Mouse (Mus musculus) limb, embryonic 10.5 days (tissue): Measurements from ENCODE around the gene Man1c1. TPM values are rescaled to one million over a fixed set of nuclear protein-coding genes. Genes with fewer than 3 reads are reported as not detected.

Experiments
- DNase-seq: peaks from one replicate; pipeline ENCODE4 v3.0.0-alpha.2; 2017; ENCODE audit warnings: low spot score
- H3K27ac ChIP-seq: fragments of 300-500 bp; sonication (generic); 2 replicates; pipeline ENCODE4 v1.5.1; 2016; ENCODE audit warnings: mild to moderate bottlenecking
- H3K27me3 ChIP-seq: fragments of 300-500 bp; sonication (generic); 2 replicates; pipeline ENCODE4 v1.6.1; 2016; ENCODE audit warnings: low read depth, mild to moderate bottlenecking; ENCODE audit not compliant: poor library complexity, severe bottlenecking
- H3K36me3 ChIP-seq: fragments of 300-500 bp; sonication (generic); 2 replicates; pipeline ENCODE4 v1.6.1; 2016; ENCODE audit warnings: mild to moderate bottlenecking, moderate library complexity
- H3K4me1 ChIP-seq: fragments of 300-500 bp; sonication (generic); 2 replicates; pipeline ENCODE4 v1.6.1; 2016
- H3K4me3 ChIP-seq: fragments of 300-500 bp; sonication (generic); 2 replicates; pipeline ENCODE4 v1.5.1; 2016; ENCODE audit warnings: mild to moderate bottlenecking, moderate library complexity
- H3K9me3 ChIP-seq: fragments of 300-500 bp; sonication (generic); replicated peaks from 2 replicates; pipeline ENCODE4 v1.6.1; 2016; ENCODE audit warnings: mild to moderate bottlenecking
- WGBS: fragments of 180-500 bp; shearing (Covaris S2); methylation state at CpG from one replicate; pipeline ENCODE4 v1.1.7; 2016; 5-methylcytosine and 5-hydroxymethylcytosine counted together
- polyA plus RNA-seq: library from polyadenylated mRNA; unstranded; fragments of >200 nt; fragmentation: Nextera tagmentation; extraction: Ambion mirVana; gene quantifications from 2 replicates; pipeline ENCODE4 v1.2.1, GENCODE M21; 2016

Gene Man1c1
- polyA plus RNA-seq, 1 experiment from 2014 or later: 2.0 TPM

- Histone ChIP-seq H3K9me3 (no peaks in the 10 kb centered on the region), H3K4me3 (no peak overlapping the region), H3K36me3 (no peaks in the 10 kb centered on the region), H3K4me1 (peaks cover 13% of the 10 kb centered on the region; the same call in 1 of the 2 replicates), H3K27ac (no peak overlapping the region), H3K27me3 (peaks cover 1% of the 10 kb centered on the region; the same call in 1 of the 2 replicates)
- DNase-seq: no peak
- 93% methylated on average over 7 of the region's 7 CpGs for WGBS
These were observed 118.0 kb downstream of the Man1c1 start for GRCm38 (mm10) chr4:134586126-134586525.

- Histone ChIP-seq H3K27me3 (peaks cover 12% of the 10 kb centered on the region; the same call in 1 of the 2 replicates), H3K4me1 (peaks cover 29% of the 10 kb centered on the region), H3K9me3 (no peaks in the 10 kb centered on the region), H3K36me3 (no peaks in the 10 kb centered on the region), H3K4me3 (no peak overlapping the region), H3K27ac (no peak overlapping the region)
- WGBS: 77% methylated on average over 3 of the region's 3 CpGs
- no peak for DNase-seq
These were observed 120.6 kb downstream of the Man1c1 start for GRCm38 (mm10) chr4:134583513-134583912.

GRCm38 (mm10) chr4:134581365-134581764, 122.7 kb downstream of the Man1c1 start:
- Histone ChIP-seq H3K4me1 (peaks cover 25% of the 10 kb centered on the region), H3K9me3 (no peaks in the 10 kb centered on the region), H3K36me3 (no peaks in the 10 kb centered on the region), H3K4me3 (no peak overlapping the region), H3K27ac (no peak overlapping the region), H3K27me3 (peaks cover 13% of the 10 kb centered on the region; the same call in 1 of the 2 replicates)
- DNase-seq: no peak
- 67% methylated on average over 8 of the region's 8 CpGs for WGBS

- Histone ChIP-seq H3K9me3 (no peaks in the 10 kb centered on the region), H3K27me3 (peaks cover 13% of the 10 kb centered on the region; the same call in 1 of the 2 replicates), H3K27ac (no peak overlapping the region), H3K4me3 (no peak overlapping the region), H3K36me3 (no peaks in the 10 kb centered on the region), H3K4me1 (peaks cover 30% of the 10 kb centered on the region)
- 75% methylated on average over 15 of the region's 15 CpGs for WGBS
- no peak for DNase-seq
These were observed 123.5 kb downstream of the Man1c1 start for GRCm38 (mm10) chr4:134580351-134581148.

GRCm38 (mm10) chr4:134579620-134580019, 124.5 kb downstream of the Man1c1 start:
- Histone ChIP-seq H3K27me3 (peaks cover 13% of the 10 kb centered on the region; the same call in 1 of the 2 replicates), H3K27ac (peak overlapping the region; percentile 33), H3K36me3 (no peaks in the 10 kb centered on the region), H3K4me1 (peaks cover 34% of the 10 kb centered on the region), H3K4me3 (peak overlapping the region; percentile 24), H3K9me3 (no peaks in the 10 kb centered on the region)
- 30% methylated on average over 5 of the region's 5 CpGs for WGBS
- no peak for DNase-seq

- peaks cover 13% of the 10 kb centered on the region; the same call in 1 of the 2 replicates for H3K27me3 ChIP-seq
- no peak for DNase-seq
- peak overlapping the region; percentile 24 for H3K4me3 ChIP-seq
- H3K9me3 ChIP-seq: no peaks in the 10 kb centered on the region
- peak overlapping the region; percentile 33 for H3K27ac ChIP-seq
- peaks cover 34% of the 10 kb centered on the region for H3K4me1 ChIP-seq
- no peaks in the 10 kb centered on the region; the same call in 1 of the 2 replicates for H3K36me3 ChIP-seq
- 6% methylated on average over 11 of the region's 11 CpGs for WGBS
These were observed 124.9 kb downstream of the Man1c1 start for GRCm38 (mm10) chr4:134579212-134579611.

GRCm38 (mm10) chr4:134578407-134578806, 125.7 kb downstream of the Man1c1 start:
- Histone ChIP-seq H3K27me3 (peaks cover 13% of the 10 kb centered on the region; the same call in 1 of the 2 replicates), H3K4me1 (peaks cover 34% of the 10 kb centered on the region), H3K27ac (0 out of 2 replicates have a peak overlapping the region, but pooled peaks have one; percentile 33), H3K4me3 (no peak overlapping the region), H3K9me3 (no peaks in the 10 kb centered on the region), H3K36me3 (no peaks in the 10 kb centered on the region; the same call in 1 of the 2 replicates)
- no peak for DNase-seq
- WGBS: 77% methylated on average over 5 of the region's 5 CpGs

GRCm38 (mm10) chr4:134577281-134577680, 126.8 kb downstream of the Man1c1 start:
- no peak overlapping the region for H3K4me3 ChIP-seq
- WGBS: 56% methylated on average over 2 of the region's 2 CpGs
- no peak overlapping the region for H3K27ac ChIP-seq
- H3K27me3 ChIP-seq: peaks cover 13% of the 10 kb centered on the region; the same call in 1 of the 2 replicates
- no peaks in the 10 kb centered on the region; the same call in 1 of the 2 replicates for H3K36me3 ChIP-seq
- peaks cover 34% of the 10 kb centered on the region for H3K4me1 ChIP-seq
- DNase-seq: no peak
- no peaks in the 10 kb centered on the region for H3K9me3 ChIP-seq

GRCm38 (mm10) chr4:134575486-134575885, 128.6 kb downstream of the Man1c1 start:
- no peaks in the 10 kb centered on the region; the same call in 1 of the 2 replicates for H3K36me3 ChIP-seq
- H3K27ac ChIP-seq: no peak overlapping the region
- WGBS: 25% methylated on average over 11 of the region's 11 CpGs
- no peak overlapping the region for H3K4me3 ChIP-seq
- peaks cover 10% of the 10 kb centered on the region; the same call in 1 of the 2 replicates for H3K27me3 ChIP-seq
- no peaks in the 10 kb centered on the region for H3K9me3 ChIP-seq
- peaks cover 27% of the 10 kb centered on the region for H3K4me1 ChIP-seq
- DNase-seq: no peak

GRCm38 (mm10) chr4:134572449-134573300, 131.4 kb downstream of the Man1c1 start:
- H3K4me1 ChIP-seq: peaks cover 11% of the 10 kb centered on the region
- H3K36me3 ChIP-seq: no peaks in the 10 kb centered on the region; the same call in 1 of the 2 replicates
- DNase-seq: no peak
- peaks cover 10% of the 10 kb centered on the region; the same call in 1 of the 2 replicates for H3K27me3 ChIP-seq
- H3K9me3 ChIP-seq: no peaks in the 10 kb centered on the region
- no peak overlapping the region for H3K27ac ChIP-seq
- no peak overlapping the region for H3K4me3 ChIP-seq
- WGBS: 83% methylated on average over 24 of the region's 24 CpGs

- DNase-seq: no peak
- Histone ChIP-seq H3K4me1 (peaks cover 14% of the 10 kb centered on the region), H3K9me3 (no peaks in the 10 kb centered on the region), H3K4me3 (no peak overlapping the region), H3K27me3 (peaks cover 16% of the 10 kb centered on the region; the same call in 1 of the 2 replicates), H3K36me3 (no peaks in the 10 kb centered on the region; the same call in 1 of the 2 replicates), H3K27ac (no peak overlapping the region; the same call in 1 of the 2 replicates)
- WGBS: 82% methylated on average over 14 of the region's 14 CpGs
These were observed 133.2 kb downstream of the Man1c1 start for GRCm38 (mm10) chr4:134570704-134571451.

GRCm38 (mm10) chr4:134569831-134570230, 134.3 kb downstream of the Man1c1 start:
- no peaks in the 10 kb centered on the region for H3K9me3 ChIP-seq
- no peak for DNase-seq
- peaks cover 7% of the 10 kb centered on the region; the same call in 1 of the 2 replicates for H3K4me1 ChIP-seq
- peaks cover 16% of the 10 kb centered on the region; the same call in 1 of the 2 replicates for H3K27me3 ChIP-seq
- peaks cover 6% of the 10 kb centered on the region for H3K36me3 ChIP-seq
- 74% methylated on average over 8 of the region's 8 CpGs for WGBS
- H3K4me3 ChIP-seq: no peak overlapping the region
- no peak overlapping the region for H3K27ac ChIP-seq
